Mouse (Mus musculus) forebrain, postnatal 0 days (tissue): Measurements from ENCODE around the gene Gnb2. TPM values are rescaled to one million over a fixed set of nuclear protein-coding genes. Genes with fewer than 3 reads are reported as not detected.
A peak's percentile ranks its signal among the peaks of the same experiment; 100 is the strongest.

ENCODE experiments used
- ATAC-seq: fragments of 200-750 bp; cut with Nextera tagmentation; 2 replicates; pipeline ENCODE4 v1.8.0; 2017; ENCODE audit warnings: mild to moderate bottlenecking, moderate library complexity
- DNase-seq: peaks from one replicate; pipeline ENCODE4 v3.0.0-alpha.2; 2015
- H3K27ac ChIP-seq: fragments of 300-500 bp; sonication (generic); 2 replicates; pipeline ENCODE4 v1.5.1; 2014; ENCODE audit warnings: low read depth, mild to moderate bottlenecking, antibody characterized with exemption, low read length, moderate library complexity, mixed read lengths
- H3K27me3 ChIP-seq: fragments of 300-500 bp; sonication (generic); 2 replicates; pipeline ENCODE4 v1.6.1; 2014; ENCODE audit warnings: mild to moderate bottlenecking, low read length, mixed read lengths; ENCODE audit not compliant: insufficient read depth
- H3K36me3 ChIP-seq: fragments of 300-500 bp; sonication (generic); 2 replicates; pipeline ENCODE4 v1.6.1; 2014; ENCODE audit warnings: mild to moderate bottlenecking, moderate library complexity; ENCODE audit not compliant: insufficient read depth
- H3K4me1 ChIP-seq: fragments of 300-500 bp; sonication (generic); 2 replicates; pipeline ENCODE4 v1.6.1; 2014; ENCODE audit warnings: antibody characterized with exemption; ENCODE audit not compliant: insufficient read depth
- H3K4me2 ChIP-seq: fragments of 300-500 bp; sonication (generic); 2 replicates; pipeline ENCODE4 v1.6.1; 2014; ENCODE audit warnings: low read depth, mild to moderate bottlenecking, moderate library complexity
- H3K4me3 ChIP-seq: fragments of 300-500 bp; sonication (generic); 2 replicates; pipeline ENCODE4 v1.5.1; 2014; ENCODE audit warnings: low read depth, low read length, mixed read lengths
- H3K9ac ChIP-seq: fragments of 300-500 bp; sonication (generic); 2 replicates; pipeline ENCODE4 v1.6.1; 2014; ENCODE audit warnings: mild to moderate bottlenecking
- H3K9me3 ChIP-seq: fragments of 300-500 bp; sonication (generic); 2 replicates; pipeline ENCODE4 v1.6.1; 2016; ENCODE audit warnings: low read length
- CTCF ChIP-seq: sonication (generic); IDR thresholded peaks from 2 replicates; pipeline ENCODE4 v1.5.1; 2016; ENCODE audit warnings: antibody characterized with exemption, control low read depth, low read depth
- WGBS: fragments of 180-500 bp; shearing (Covaris S2); extraction: QIAGEN DNeasy Blood & Tissue Kit; methylation state at CpG from one replicate; pipeline ENCODE4 v1.1.7; 2014; 5-methylcytosine and 5-hydroxymethylcytosine counted together
- polyA plus RNA-seq: library from polyadenylated mRNA; unstranded; fragments of >200 nt; fragmentation: Nextera tagmentation; extraction: Ambion mirVana; gene quantifications from 2 replicates; pipeline ENCODE4 v1.2.1, GENCODE M21; 2015
- total RNA-seq: library from RNA; depleted of rRNA; stranded (reverse); fragments of >200 nt; gene quantifications from 2 replicates; pipeline ENCODE4 v1.2.3, GENCODE M21; 2014

The Gnb2 gene
- total and polyA plus RNA-seq, 2 experiments from 2014 or later, result 766 to 1,339 TPM

GRCm38 (mm10) chr5:137569031-137569430, 35.7 kb upstream of the Gnb2 start:
- TF ChIP-seq CTCF, result no peak
- Histone ChIP-seq H3K36me3 (peaks cover 19% of the 10 kb centered on the region), H3K9ac (no peak overlapping the region), H3K4me1 (no peaks in the 10 kb centered on the region), H3K27ac (no peak overlapping the region), H3K4me2 (no peak overlapping the region), H3K9me3 (no peaks in the 10 kb centered on the region), H3K4me3 (no peak overlapping the region), H3K27me3 (no peaks in the 10 kb centered on the region)
- ATAC-seq (no peak), DNase-seq (no peak)
- WGBS, result 78% methylated on average over 12 of the region's 12 CpGs

GRCm38 (mm10) chr5:137568223-137568798, 35.0 kb upstream of the Gnb2 start:
- Histone ChIP-seq H3K36me3 (peaks cover 21% of the 10 kb centered on the region), H3K27ac (no peak overlapping the region), H3K27me3 (no peaks in the 10 kb centered on the region), H3K4me1 (no peaks in the 10 kb centered on the region), H3K9ac (no peak overlapping the region), H3K4me3 (no peak overlapping the region), H3K4me2 (no peak overlapping the region), H3K9me3 (no peaks in the 10 kb centered on the region)
- ATAC-seq, result no peak
- 82% methylated on average over 8 of the region's 8 CpGs for whole genome bisulfite sequencing
- no peak for DNase-seq
- TF ChIP-seq CTCF, result no peak

GRCm38 (mm10) chr5:137566416-137566815, 33.1 kb upstream of the Gnb2 start:
- Histone ChIP-seq H3K27ac (no peak overlapping the region), H3K4me2 (no peak overlapping the region), H3K4me1 (no peaks in the 10 kb centered on the region), H3K4me3 (no peak overlapping the region), H3K27me3 (no peaks in the 10 kb centered on the region), H3K9ac (no peak overlapping the region), H3K9me3 (no peaks in the 10 kb centered on the region), H3K36me3 (peaks cover 21% of the 10 kb centered on the region)
- ATAC-seq (no peak), DNase-seq (no peak)
- 93% methylated on average over 5 of the region's 5 CpGs for WGBS
- no peak for TF ChIP-seq CTCF

GRCm38 (mm10) chr5:137565744-137566143, 32.4 kb upstream of the Gnb2 start:
- Histone ChIP-seq H3K27ac (no peak overlapping the region), H3K4me3 (no peak overlapping the region), H3K4me2 (no peak overlapping the region), H3K36me3 (peaks cover 21% of the 10 kb centered on the region), H3K27me3 (no peaks in the 10 kb centered on the region), H3K4me1 (no peaks in the 10 kb centered on the region), H3K9ac (no peak overlapping the region), H3K9me3 (no peaks in the 10 kb centered on the region)
- ATAC-seq (no peak), DNase-seq (no peak)
- 73% methylated on average over 6 of the region's 6 CpGs for WGBS
- no peak for TF ChIP-seq CTCF

- Histone ChIP-seq H3K27ac (no peak overlapping the region), H3K27me3 (no peaks in the 10 kb centered on the region), H3K4me2 (no peak overlapping the region), H3K9me3 (no peaks in the 10 kb centered on the region), H3K36me3 (peaks cover 28% of the 10 kb centered on the region), H3K4me3 (no peak overlapping the region), H3K9ac (no peak overlapping the region), H3K4me1 (no peaks in the 10 kb centered on the region)
- WGBS, result 75% methylated on average over 10 of the region's 10 CpGs
- DNase-seq (no peak), ATAC-seq (no peak)
- no peak for TF ChIP-seq CTCF
Observed at GRCm38 (mm10) chr5:137562965-137563364, 29.7 kb upstream of the Gnb2 start.

- ATAC-seq (no peak), DNase-seq (no peak)
- Histone ChIP-seq H3K36me3 (peaks cover 25% of the 10 kb centered on the region), H3K27me3 (no peaks in the 10 kb centered on the region), H3K27ac (no peak overlapping the region), H3K4me3 (no peak overlapping the region), H3K4me2 (no peak overlapping the region), H3K9ac (no peak overlapping the region), H3K9me3 (no peaks in the 10 kb centered on the region), H3K4me1 (no peaks in the 10 kb centered on the region)
- TF ChIP-seq CTCF, result no peak
- 32% methylated on average over 6 of the region's 6 CpGs for WGBS
Observed at GRCm38 (mm10) chr5:137561556-137561955, 28.2 kb upstream of the Gnb2 start.

GRCm38 (mm10) chr5:137553898-137554297, 20.6 kb upstream of the Gnb2 start:
- TF ChIP-seq CTCF, result no peak
- H3K27me3 ChIP-seq, result no peaks in the 10 kb centered on the region
- H3K4me2 ChIP-seq, result peak overlapping the region; percentile 73
- H3K4me1 ChIP-seq, result peaks cover 8% of the 10 kb centered on the region; the same call in 1 of the 2 replicates
- H3K36me3 ChIP-seq, result no peaks in the 10 kb centered on the region
- 50% methylated on average over 11 of the region's 11 CpGs for WGBS
- H3K9ac ChIP-seq, result peak overlapping the region; percentile 81
- DNase-seq (no peak), ATAC-seq (peak; percentile 23)
- H3K27ac ChIP-seq, result peak overlapping the region; percentile 73; the same call in 1 of the 2 replicates
- H3K9me3 ChIP-seq, result no peaks in the 10 kb centered on the region
- H3K4me3 ChIP-seq, result peak overlapping the region; percentile 72
